Mouse (Mus musculus): ENCODE measurements around the gene Vps37b. TPM values are rescaled to one million over a fixed set of nuclear protein-coding genes. Genes with fewer than 3 reads are reported as not detected.

The Vps37b gene
- polyA plus RNA-seq, 1 experiment from 2014 or later, result 31.3 TPM

DNA sequence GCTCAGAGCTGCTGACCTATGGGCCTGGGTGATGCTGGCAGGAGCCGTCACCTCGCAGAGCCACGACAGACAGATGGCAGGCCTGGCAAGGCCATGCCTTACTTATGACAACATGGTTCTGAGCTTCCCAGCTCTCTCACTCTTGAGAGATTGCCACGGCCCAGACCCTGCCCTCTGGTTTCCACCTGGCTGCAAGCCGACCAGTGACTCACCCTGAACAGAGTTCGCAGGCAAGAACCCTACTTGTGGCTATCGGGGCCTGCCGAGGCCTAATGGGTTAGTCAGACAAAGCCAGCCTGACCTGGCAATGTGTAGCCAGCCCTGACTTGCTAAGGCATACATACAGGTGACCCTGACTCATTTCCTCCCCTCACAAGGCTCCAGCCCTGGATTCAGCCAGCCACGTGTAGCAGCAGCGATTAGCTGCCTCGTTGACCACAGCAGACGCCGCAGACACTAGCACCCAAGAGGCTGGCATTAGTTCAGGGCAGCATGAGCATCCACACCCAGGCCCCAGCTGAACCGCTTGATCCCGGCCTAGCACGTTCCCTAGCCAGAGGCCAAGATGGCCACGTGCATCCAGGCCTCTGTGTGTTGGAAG lies 25.1 kb downstream of the Vps37b start:
- H3K36me3 ChIP-seq (replicated peaks; ENCODE audit: control insufficient read depth, insufficient read depth, low read depth, low read length), result peaks cover 12% of the 10 kb centered on the region
- DNase-seq (ENCODE audit: low spot score), result no peak

DNA sequence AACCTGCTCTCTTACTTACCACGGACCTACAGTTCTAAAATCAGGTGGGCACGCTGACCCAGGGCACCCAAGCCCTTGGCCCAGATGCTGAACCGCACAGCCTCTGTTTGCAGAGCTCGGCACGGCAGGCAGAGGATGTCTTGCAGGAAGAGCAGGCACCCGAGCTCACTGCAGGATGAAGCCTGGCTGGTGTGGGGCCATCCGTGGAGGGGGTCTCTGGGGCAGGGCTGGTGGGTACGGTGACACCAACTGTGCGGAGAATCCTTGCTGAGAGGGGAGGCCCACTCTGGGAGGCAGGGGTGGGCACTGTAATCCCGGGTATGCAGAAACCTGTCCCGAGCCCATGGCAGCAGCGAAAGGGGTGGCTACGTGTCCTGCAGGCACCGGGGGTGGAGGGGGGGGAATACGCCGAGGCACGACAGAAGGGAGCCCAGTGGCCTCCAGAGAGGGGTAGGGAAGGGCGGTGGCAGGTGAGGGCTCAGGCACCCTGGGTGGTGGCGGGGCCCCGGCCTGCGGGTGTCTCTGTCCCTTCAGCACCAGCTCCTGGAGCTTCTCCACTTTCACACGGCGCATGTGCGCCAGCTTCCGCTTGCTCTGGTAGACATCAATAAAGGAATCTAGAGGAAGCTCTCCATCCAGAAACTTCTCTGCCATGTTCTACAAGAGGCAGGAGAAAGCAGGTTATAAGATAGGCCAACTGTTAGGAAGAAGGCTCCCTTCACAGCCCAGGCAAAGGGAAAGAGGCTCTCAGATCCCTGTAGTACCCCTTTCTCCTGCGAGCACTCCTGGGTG lies 25.8 kb downstream of the Vps37b start:
- H3K9ac ChIP-seq (replicated peaks; ENCODE audit: low read length), result no peak overlapping the region
- WGBS, result 88% methylated on average over 26 of the region's 26 CpGs
- H3K4me3 ChIP-seq (ENCODE audit: low read depth, low read length), result no peak overlapping the region
- no peaks in the 10 kb centered on the region for H3K9me3 ChIP-seq (replicated peaks; ENCODE audit: control insufficient read depth, low read length)
- no peak overlapping the region for H3K27ac ChIP-seq (replicated peaks; ENCODE audit: low read depth, low read length)
- ATAC-seq (replicated peaks; ENCODE audit: insufficient number of reproducible peaks, low FRiP score, low TSS enrichment, low read depth) (no peak), DNase-seq (ENCODE audit: low spot score) (no peak)
- no peaks in the 10 kb centered on the region; the same call in none of the 2 replicates for H3K4me1 ChIP-seq (ENCODE audit: control insufficient read depth, insufficient read depth, low read length)
- H3K4me2 ChIP-seq (ENCODE audit: low read depth, low read length), result no peak overlapping the region
- peaks cover 12% of the 10 kb centered on the region for H3K36me3 ChIP-seq (replicated peaks; ENCODE audit: control insufficient read depth, insufficient read depth, low read depth, low read length)
- no peaks in the 10 kb centered on the region for H3K27me3 ChIP-seq (ENCODE audit: control insufficient read depth, insufficient read depth, low read length)

More for the DNA sequence above, 25.1 kb downstream of the Vps37b start:
- no peaks in the 10 kb centered on the region for H3K9me3 ChIP-seq (replicated peaks; ENCODE audit: control insufficient read depth, low read length)
- no peaks in the 10 kb centered on the region for H3K27me3 ChIP-seq (ENCODE audit: control insufficient read depth, insufficient read depth, low read length)
- H3K4me3 ChIP-seq (ENCODE audit: low read depth, low read length), result no peak overlapping the region
- peaks cover 2% of the 10 kb centered on the region for H3K4me1 ChIP-seq (ENCODE audit: control insufficient read depth, insufficient read depth, low read length)
- no peak overlapping the region for H3K9ac ChIP-seq (replicated peaks; ENCODE audit: low read length)
- no peak overlapping the region for H3K4me2 ChIP-seq (ENCODE audit: low read depth, low read length)
- WGBS, result 91% methylated on average over 17 of the region's 17 CpGs
- no peak for ATAC-seq (replicated peaks; ENCODE audit: insufficient number of reproducible peaks, low FRiP score, low TSS enrichment, low read depth)
- H3K27ac ChIP-seq (replicated peaks; ENCODE audit: low read depth, low read length), result no peak overlapping the region

DNA sequence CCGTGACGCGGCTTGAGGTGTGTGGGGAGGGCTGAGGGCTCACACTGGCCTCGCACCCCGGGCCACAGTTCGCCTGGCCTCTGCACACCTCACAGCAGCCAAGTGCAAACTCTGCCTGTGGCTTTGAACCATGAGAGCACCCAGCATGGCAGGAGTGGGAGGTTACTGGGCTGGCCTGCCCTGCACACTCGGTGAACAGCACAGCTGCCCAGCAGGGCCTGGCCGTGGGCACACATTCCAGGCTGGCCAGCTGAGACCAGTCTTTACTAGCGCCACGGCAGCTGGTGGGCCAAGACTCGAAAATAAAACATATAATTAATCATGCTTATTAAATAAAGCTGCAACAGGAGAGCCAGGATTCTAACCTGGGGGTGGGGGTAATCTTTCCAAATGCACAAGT lies 26.5 kb downstream of the Vps37b start:
- 90% methylated on average over 11 of the region's 11 CpGs for WGBS
- H3K27ac ChIP-seq (replicated peaks; ENCODE audit: low read depth, low read length), result no peak overlapping the region
- no peaks in the 10 kb centered on the region; the same call in 1 of the 2 replicates for H3K4me1 ChIP-seq (ENCODE audit: control insufficient read depth, insufficient read depth, low read length)
- H3K4me3 ChIP-seq (ENCODE audit: low read depth, low read length), result no peak overlapping the region
- no peaks in the 10 kb centered on the region for H3K9me3 ChIP-seq (replicated peaks; ENCODE audit: control insufficient read depth, low read length)
- H3K27me3 ChIP-seq (ENCODE audit: control insufficient read depth, insufficient read depth, low read length), result no peaks in the 10 kb centered on the region
- no peak for ATAC-seq (replicated peaks; ENCODE audit: insufficient number of reproducible peaks, low FRiP score, low TSS enrichment, low read depth)
- H3K36me3 ChIP-seq (replicated peaks; ENCODE audit: control insufficient read depth, insufficient read depth, low read depth, low read length), result peaks cover 12% of the 10 kb centered on the region
- no peak for DNase-seq (ENCODE audit: low spot score)
- H3K9ac ChIP-seq (replicated peaks; ENCODE audit: low read length), result no peak overlapping the region
- H3K4me2 ChIP-seq (ENCODE audit: low read depth, low read length), result no peak overlapping the region

DNA sequence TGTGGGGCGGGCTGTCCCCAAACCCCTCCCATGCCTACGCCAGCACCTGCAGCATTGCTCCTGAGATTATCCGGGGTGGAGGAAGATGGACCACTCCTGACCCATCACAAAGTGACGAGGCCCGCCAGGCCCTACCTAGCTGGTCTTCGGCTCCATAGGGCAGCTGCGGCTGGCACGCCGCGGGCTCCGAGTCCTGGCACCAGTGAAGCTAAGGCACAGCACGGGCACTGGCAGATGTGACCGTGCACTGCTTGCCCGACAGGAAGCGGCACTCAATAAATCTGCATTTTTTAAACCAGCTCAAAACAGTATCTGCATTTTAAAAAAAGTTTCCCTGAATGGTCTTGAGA lies 26.9 kb downstream of the Vps37b start:
- H3K27me3 ChIP-seq (ENCODE audit: control insufficient read depth, insufficient read depth, low read length), result no peaks in the 10 kb centered on the region
- peaks cover 12% of the 10 kb centered on the region for H3K36me3 ChIP-seq (replicated peaks; ENCODE audit: control insufficient read depth, insufficient read depth, low read depth, low read length)
- DNase-seq (ENCODE audit: low spot score) (no peak), ATAC-seq (replicated peaks; ENCODE audit: insufficient number of reproducible peaks, low FRiP score, low TSS enrichment, low read depth) (no peak)
- H3K4me2 ChIP-seq (ENCODE audit: low read depth, low read length), result no peak overlapping the region
- H3K9ac ChIP-seq (replicated peaks; ENCODE audit: low read length), result no peak overlapping the region
- no peaks in the 10 kb centered on the region for H3K4me1 ChIP-seq (ENCODE audit: control insufficient read depth, insufficient read depth, low read length)
- H3K27ac ChIP-seq (replicated peaks; ENCODE audit: low read depth, low read length), result no peak overlapping the region
- H3K9me3 ChIP-seq (replicated peaks; ENCODE audit: control insufficient read depth, low read length), result no peaks in the 10 kb centered on the region
- WGBS, result 97% methylated on average over 15 of the region's 15 CpGs
- no peak overlapping the region for H3K4me3 ChIP-seq (ENCODE audit: low read depth, low read length)

DNA sequence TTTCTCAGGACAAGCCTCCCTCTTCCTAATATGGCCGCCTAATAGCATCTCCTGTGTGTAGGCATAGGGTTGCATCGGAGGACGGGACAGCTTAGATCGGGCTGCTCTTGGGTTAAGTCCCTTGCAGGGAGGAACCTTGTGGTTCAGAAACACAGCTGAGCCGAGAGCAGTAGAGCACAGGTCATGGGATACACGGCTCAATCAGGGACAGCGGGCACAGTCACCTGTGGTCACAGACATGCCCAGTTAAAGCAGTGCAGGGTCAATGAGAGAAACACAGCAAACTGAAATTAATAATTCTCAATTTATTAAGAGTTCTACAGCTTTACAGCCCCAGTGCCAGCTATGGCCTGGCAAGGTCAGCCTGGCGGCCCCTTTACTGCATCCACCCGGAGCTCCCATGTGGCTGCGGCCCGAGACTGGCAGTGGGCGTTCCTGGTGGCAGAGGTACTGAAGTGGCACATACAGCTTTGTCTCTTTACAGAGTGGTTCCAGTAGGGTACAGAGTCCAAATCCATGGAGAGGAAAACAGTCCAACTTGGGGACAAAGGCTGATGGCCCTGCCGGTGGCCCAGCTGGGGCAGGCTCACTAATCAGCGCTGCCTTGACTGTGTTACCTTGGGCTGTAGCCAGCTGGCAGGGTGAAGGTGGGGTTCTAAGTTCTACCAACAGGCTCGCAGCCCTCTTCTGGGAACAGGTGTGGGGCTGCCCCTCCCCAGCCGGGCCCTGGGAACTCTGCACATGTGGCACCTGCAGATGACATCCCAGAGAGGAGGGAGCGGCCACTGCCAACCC lies 27.5 kb downstream of the Vps37b start:
- H3K9me3 ChIP-seq (replicated peaks; ENCODE audit: control insufficient read depth, low read length), result no peaks in the 10 kb centered on the region
- H3K36me3 ChIP-seq (replicated peaks; ENCODE audit: control insufficient read depth, insufficient read depth, low read depth, low read length), result peaks cover 10% of the 10 kb centered on the region
- no peak overlapping the region for H3K27ac ChIP-seq (replicated peaks; ENCODE audit: low read depth, low read length)
- no peaks in the 10 kb centered on the region for H3K27me3 ChIP-seq (ENCODE audit: control insufficient read depth, insufficient read depth, low read length)
- H3K4me1 ChIP-seq (ENCODE audit: control insufficient read depth, insufficient read depth, low read length), result no peaks in the 10 kb centered on the region
- DNase-seq (ENCODE audit: low spot score) (no peak), ATAC-seq (replicated peaks; ENCODE audit: insufficient number of reproducible peaks, low FRiP score, low TSS enrichment, low read depth) (no peak)
- no peak overlapping the region for H3K4me3 ChIP-seq (ENCODE audit: low read depth, low read length)
- 93% methylated on average over 17 of the region's 17 CpGs for WGBS
- H3K9ac ChIP-seq (replicated peaks; ENCODE audit: low read length), result no peak overlapping the region
- no peak overlapping the region for H3K4me2 ChIP-seq (ENCODE audit: low read depth, low read length)

DNA sequence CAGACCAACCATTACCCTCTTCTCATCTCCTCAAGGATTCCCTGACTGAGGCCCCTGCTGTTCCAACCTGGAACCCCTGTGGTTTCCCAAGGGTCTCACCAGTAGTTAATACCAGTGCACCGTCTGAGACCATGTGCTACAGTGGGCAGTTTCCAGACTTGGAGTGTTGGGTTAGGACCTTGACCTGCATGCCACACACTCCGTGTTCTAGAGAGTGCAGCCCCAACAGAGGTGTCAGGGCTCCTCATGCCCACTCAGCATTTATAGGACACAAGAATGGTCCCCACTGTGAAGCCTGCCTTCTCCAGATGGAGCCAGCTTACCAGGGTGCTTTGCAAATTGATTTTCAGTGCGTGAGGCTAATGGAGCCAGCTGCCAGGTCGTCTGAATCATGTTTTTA lies 28.7 kb downstream of the Vps37b start:
- Histone ChIP-seq H3K27ac (replicated peaks; ENCODE audit: low read depth, low read length) (no peak overlapping the region), H3K9ac (replicated peaks; ENCODE audit: low read length) (no peak overlapping the region), H3K36me3 (replicated peaks; ENCODE audit: control insufficient read depth, insufficient read depth, low read depth, low read length) (peaks cover 9% of the 10 kb centered on the region), H3K9me3 (replicated peaks; ENCODE audit: control insufficient read depth, low read length) (no peaks in the 10 kb centered on the region), H3K4me1 (ENCODE audit: control insufficient read depth, insufficient read depth, low read length) (no peaks in the 10 kb centered on the region), H3K4me2 (ENCODE audit: low read depth, low read length) (no peak overlapping the region), H3K27me3 (ENCODE audit: control insufficient read depth, insufficient read depth, low read length) (no peaks in the 10 kb centered on the region), H3K4me3 (ENCODE audit: low read depth, low read length) (no peak overlapping the region)
- no peak for DNase-seq (ENCODE audit: low spot score)
- WGBS, result 63% methylated on average over 4 of the region's 4 CpGs
- no peak for ATAC-seq (replicated peaks; ENCODE audit: insufficient number of reproducible peaks, low FRiP score, low TSS enrichment, low read depth)

DNA sequence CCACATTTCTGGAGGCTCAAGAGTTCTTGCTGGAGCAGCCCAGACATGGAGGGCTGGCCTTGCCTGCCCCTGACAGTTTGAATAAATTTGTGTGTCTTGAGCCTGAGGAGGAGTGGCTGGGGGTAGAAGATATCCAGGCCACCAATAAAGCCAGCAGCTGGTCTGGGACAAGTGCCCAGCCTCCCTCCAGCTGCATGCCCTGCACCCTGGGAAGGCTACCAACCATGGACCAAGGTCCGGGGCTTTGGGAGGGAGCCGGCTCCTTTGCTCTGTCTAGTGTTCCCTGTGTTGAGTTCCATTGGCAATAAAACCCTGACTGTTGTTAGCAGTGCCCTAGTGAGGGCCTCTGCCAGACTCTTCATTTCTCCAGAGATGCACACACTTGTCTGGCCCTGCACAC lies 29.2 kb downstream of the Vps37b start:
- peaks cover 9% of the 10 kb centered on the region for H3K36me3 ChIP-seq (replicated peaks; ENCODE audit: control insufficient read depth, insufficient read depth, low read depth, low read length)
- WGBS, result 95% methylated on average over 2 of the region's 2 CpGs
- H3K27me3 ChIP-seq (ENCODE audit: control insufficient read depth, insufficient read depth, low read length), result no peaks in the 10 kb centered on the region
- no peaks in the 10 kb centered on the region for H3K4me1 ChIP-seq (ENCODE audit: control insufficient read depth, insufficient read depth, low read length)
- H3K9ac ChIP-seq (replicated peaks; ENCODE audit: low read length), result no peak overlapping the region
- H3K4me2 ChIP-seq (ENCODE audit: low read depth, low read length), result no peak overlapping the region
- ATAC-seq (replicated peaks; ENCODE audit: insufficient number of reproducible peaks, low FRiP score, low TSS enrichment, low read depth), result no peak
- no peak overlapping the region for H3K4me3 ChIP-seq (ENCODE audit: low read depth, low read length)
- no peaks in the 10 kb centered on the region for H3K9me3 ChIP-seq (replicated peaks; ENCODE audit: control insufficient read depth, low read length)
- DNase-seq (ENCODE audit: low spot score), result no peak
- no peak overlapping the region for H3K27ac ChIP-seq (replicated peaks; ENCODE audit: low read depth, low read length)

DNA sequence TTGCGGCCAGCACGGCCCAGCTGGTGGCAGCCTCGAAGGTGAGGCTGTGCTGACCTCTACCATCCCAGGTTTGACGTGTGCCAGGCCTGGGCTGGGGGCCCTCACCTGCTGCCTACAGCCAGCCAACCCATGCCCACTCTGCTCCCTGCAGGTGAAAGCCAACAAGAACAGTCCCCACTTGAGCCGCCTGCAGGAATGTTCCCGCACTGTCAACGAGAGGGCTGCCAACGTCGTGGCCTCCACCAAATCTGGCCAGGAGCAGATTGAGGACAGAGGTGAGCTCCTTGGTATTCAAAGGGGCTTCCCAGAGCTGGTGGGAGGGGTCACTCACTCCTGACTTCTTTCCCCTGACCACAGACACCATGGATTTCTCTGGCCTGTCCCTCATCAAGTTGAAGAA lies 30.8 kb downstream of the Vps37b start:
- 0 out of 2 replicates have a peak, but pooled peaks have one; percentile 15 for ATAC-seq (replicated peaks; ENCODE audit: insufficient number of reproducible peaks, low FRiP score, low TSS enrichment, low read depth)
- H3K9me3 ChIP-seq (replicated peaks; ENCODE audit: control insufficient read depth, low read length), result no peaks in the 10 kb centered on the region

More for the DNA sequence above, 30.8 kb downstream of the Vps37b start:
- H3K4me1 ChIP-seq (ENCODE audit: control insufficient read depth, insufficient read depth, low read length), result no peaks in the 10 kb centered on the region
- no peak for DNase-seq (ENCODE audit: low spot score)
- WGBS, result 69% methylated on average over 9 of the region's 9 CpGs
- H3K27ac ChIP-seq (replicated peaks; ENCODE audit: low read depth, low read length), result no peak overlapping the region
- no peak overlapping the region for H3K9ac ChIP-seq (replicated peaks; ENCODE audit: low read length)
- no peaks in the 10 kb centered on the region for H3K27me3 ChIP-seq (ENCODE audit: control insufficient read depth, insufficient read depth, low read length)
- no peak overlapping the region for H3K4me3 ChIP-seq (ENCODE audit: low read depth, low read length)
- H3K4me2 ChIP-seq (ENCODE audit: low read depth, low read length), result no peak overlapping the region
- H3K36me3 ChIP-seq (replicated peaks; ENCODE audit: control insufficient read depth, insufficient read depth, low read depth, low read length), result peaks cover 9% of the 10 kb centered on the region
